Mouse (Mus musculus): ENCODE measurements at regions not wholly inside any gene's neighbourhood (a gene's known extent, or its start where the extent isn't known, plus 50 kb on each side); places are given as distances from the start of the nearest gene placed in this dataset.

DNA sequence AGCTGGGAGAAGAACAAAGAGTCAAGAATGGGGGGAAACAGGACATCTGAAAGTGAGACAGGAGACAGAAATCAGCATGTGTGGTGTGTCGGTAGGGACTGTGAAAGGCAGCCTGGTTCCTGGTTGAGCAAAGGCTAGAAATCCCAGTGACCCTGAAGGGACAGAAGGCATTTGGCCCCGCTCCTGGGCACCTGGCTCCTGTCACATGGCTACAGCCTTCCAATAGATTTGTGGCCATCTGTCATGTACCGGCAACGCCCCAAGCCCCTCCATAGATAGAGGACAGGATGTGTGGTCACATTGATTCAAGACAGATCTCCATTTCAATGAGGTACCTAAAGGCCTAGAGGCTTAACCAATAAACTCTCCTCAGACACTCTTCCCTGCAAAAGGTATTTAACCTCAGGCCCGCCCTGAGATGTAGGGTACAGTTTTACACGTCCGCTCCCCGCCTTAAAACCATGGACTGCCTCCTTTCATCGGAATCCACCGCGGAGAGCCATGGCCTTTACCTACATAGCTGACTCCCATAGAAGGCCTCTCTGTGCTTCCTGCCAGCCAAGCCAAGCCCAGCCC, 68.0 kb upstream of the Lmcd1 start:
- TF ChIP-seq CTCF (IDR thresholded peaks at IDR 0.05; ENCODE audit: low read depth, low read length) (no peak), POLR2A (IDR thresholded peaks at IDR 0.05; ENCODE audit: borderline replicate concordance, low read depth, low read length) (no peak)
